Mouse (Mus musculus) ES-Bruce4 (cell line): ENCODE results near the gene Nlrp3. TPM values are rescaled to one million over a fixed set of nuclear protein-coding genes. Genes with fewer than 3 reads are reported as not detected.

Source experiments
- H3K27ac ChIP-seq: 2 replicates; pipeline ENCODE4 v1.5.1; 2012; ENCODE audit warnings: low read length, inconsistent platforms; ENCODE audit not compliant: insufficient read depth
- H3K27me3 ChIP-seq: 2 replicates; pipeline ENCODE4 v1.6.1; 2012; ENCODE audit warnings: mild to moderate bottlenecking, low read length, inconsistent platforms; ENCODE audit not compliant: control insufficient read depth, poor library complexity, insufficient read depth, severe bottlenecking
- H3K36me3 ChIP-seq: 2 replicates; pipeline ENCODE4 v1.6.1; 2012; ENCODE audit warnings: inconsistent platforms, mild to moderate bottlenecking, low read length, moderate library complexity; ENCODE audit not compliant: control insufficient read depth, poor library complexity, insufficient read depth, severe bottlenecking
- H3K4me1 ChIP-seq: one replicate; pipeline ENCODE4 v1.8.1; 2011; ENCODE audit warnings: low read length; ENCODE audit not compliant: control insufficient read depth, insufficient read depth
- H3K4me3 ChIP-seq: 2 replicates; pipeline ENCODE4 v1.5.1; 2011; ENCODE audit warnings: low read depth, mild to moderate bottlenecking, low read length
- H3K9ac ChIP-seq: 2 replicates; pipeline ENCODE4 v1.6.1; 2012; ENCODE audit warnings: low read depth, mild to moderate bottlenecking, inconsistent platforms; ENCODE audit not compliant: poor library complexity, severe bottlenecking
- H3K9me3 ChIP-seq: replicated peaks from 2 replicates; pipeline ENCODE4 v1.6.1; 2012; ENCODE audit warnings: mild to moderate bottlenecking, low read length, inconsistent platforms; ENCODE audit not compliant: control insufficient read depth, poor library complexity, insufficient read depth, severe bottlenecking
- CTCF ChIP-seq: IDR thresholded peaks from one replicate; pipeline ENCODE4 v1.8.1; 2011; ENCODE audit warnings: low read depth, low read length
- EP300 ChIP-seq: IDR thresholded peaks from 2 replicates; pipeline ENCODE4 v1.6.1; 2011; ENCODE audit warnings: low read depth, low read length; ENCODE audit not compliant: insufficient read depth
- POLR2A ChIP-seq: IDR thresholded peaks from one replicate; pipeline ENCODE4 v1.8.1; 2011; ENCODE audit warnings: low read length; ENCODE audit not compliant: insufficient read depth
- polyA plus RNA-seq: library from polyadenylated mRNA; stranded (reverse); fragments of >200 nt; gene quantifications from 2 replicates; pipeline ENCODE4 v1.2.4, GENCODE M21; 2011; ENCODE audit warnings: low read depth; ENCODE audit not compliant: missing spikeins, insufficient read depth, insufficient read length

Gene Nlrp3
- polyA plus RNA-seq, 1 experiment: not detected

GRCm38 (mm10) chr11:59589496-59589895 lies 48.1 kb downstream of the Nlrp3 start:
- Histone ChIP-seq H3K4me1 (no peaks in the 10 kb centered on the region), H3K9ac (no peak overlapping the region), H3K9me3 (no peaks in the 10 kb centered on the region), H3K27me3 (no peaks in the 10 kb centered on the region), H3K27ac (no peak overlapping the region), H3K4me3 (no peak overlapping the region), H3K36me3 (no peaks in the 10 kb centered on the region)
- TF ChIP-seq POLR2A (no peak), CTCF (no peak), EP300 (no peak)

GRCm38 (mm10) chr11:59593189-59593588 lies 51.8 kb downstream of the Nlrp3 start, which contains the start of gene Olfr223:
Olfr223 (minus strand) TSS chr11:59593289.
- no peak within 1 kb of the TSS for H3K9ac ChIP-seq
- no peaks in the 10 kb centered on the region for H3K4me1 ChIP-seq
- no peak for TF ChIP-seq POLR2A
- TF ChIP-seq CTCF: no peak
- TF ChIP-seq EP300: no peak

GRCm38 (mm10) chr11:59596091-59596490 lies 54.7 kb downstream of the Nlrp3 start:
- TF ChIP-seq CTCF: no peak
- TF ChIP-seq POLR2A: no peak
- no peak for TF ChIP-seq EP300
- Histone ChIP-seq H3K9ac (no peak overlapping the region), H3K4me1 (no peaks in the 10 kb centered on the region), H3K9me3 (no peaks in the 10 kb centered on the region), H3K27ac (no peak overlapping the region), H3K27me3 (no peaks in the 10 kb centered on the region), H3K36me3 (no peaks in the 10 kb centered on the region), H3K4me3 (no peak overlapping the region)

More at GRCm38 (mm10) chr11:59593189-59593588, 51.8 kb downstream of the Nlrp3 start, which contains the start of gene Olfr223:
- no peak within 1 kb of the TSS for H3K4me3 ChIP-seq
- no peaks in the 10 kb centered on the region for H3K27me3 ChIP-seq
- no peaks in the 10 kb centered on the region for H3K36me3 ChIP-seq
- no peak within 1 kb of the TSS for H3K27ac ChIP-seq
- H3K9me3 ChIP-seq: no peaks in the 10 kb centered on the region

GRCm38 (mm10) chr11:59596950-59597349 lies 55.6 kb downstream of the Nlrp3 start:
- TF ChIP-seq POLR2A (no peak), EP300 (no peak), CTCF (no peak)

GRCm38 (mm10) chr11:59599211-59599610 lies 57.8 kb downstream of the Nlrp3 start:
- H3K27me3 ChIP-seq: no peaks in the 10 kb centered on the region
- H3K4me1 ChIP-seq: no peaks in the 10 kb centered on the region
- no peak overlapping the region for H3K4me3 ChIP-seq
- H3K9ac ChIP-seq: no peak overlapping the region
- no peak overlapping the region for H3K27ac ChIP-seq
- H3K9me3 ChIP-seq: no peaks in the 10 kb centered on the region
- H3K36me3 ChIP-seq: no peaks in the 10 kb centered on the region
- TF ChIP-seq EP300: no peak
- TF ChIP-seq POLR2A: no peak
- no peak for TF ChIP-seq CTCF

More at GRCm38 (mm10) chr11:59596950-59597349, 55.6 kb downstream of the Nlrp3 start:
- no peaks in the 10 kb centered on the region for H3K36me3 ChIP-seq
- H3K27me3 ChIP-seq: no peaks in the 10 kb centered on the region
- no peaks in the 10 kb centered on the region for H3K4me1 ChIP-seq
- no peak overlapping the region for H3K4me3 ChIP-seq
- no peak overlapping the region for H3K27ac ChIP-seq
- no peak overlapping the region for H3K9ac ChIP-seq
- no peaks in the 10 kb centered on the region for H3K9me3 ChIP-seq

- Histone ChIP-seq H3K36me3 (no peaks in the 10 kb centered on the region), H3K27me3 (no peaks in the 10 kb centered on the region), H3K9me3 (no peaks in the 10 kb centered on the region), H3K4me1 (no peaks in the 10 kb centered on the region), H3K27ac (no peak overlapping the region), H3K9ac (no peak overlapping the region), H3K4me3 (no peak overlapping the region)
- no peak for TF ChIP-seq EP300
- no peak for TF ChIP-seq POLR2A
- TF ChIP-seq CTCF: no peak
Observed at GRCm38 (mm10) chr11:59600872-59601271, 59.5 kb downstream of the Nlrp3 start.
